Mouse (Mus musculus): ENCODE data around the gene Cdk5rap3. TPM values are rescaled to one million over a fixed set of nuclear protein-coding genes. Genes with fewer than 3 reads are reported as not detected.

The Cdk5rap3 gene
- 10 to 100 TPM; 41.2 to 47.2 TPM for total RNA-seq (2021)
- long read RNA-seq, experiment 1, transcript Cdk5rap3-201 (14 exons, 2,250 nt) = major isoform, 71 of 113 reads
- long read RNA-seq, experiment 1, partial matches to known transcripts = 20 of 113 reads
- long read RNA-seq, experiment 1, other reads (novel, unspliced or antisense) = 22 of 113 reads
- long read RNA-seq, experiment 2, transcript Cdk5rap3-201 (14 exons, 2,250 nt) = major isoform, 70 of 131 reads
- long read RNA-seq, experiment 2, partial matches to known transcripts = 40 of 131 reads
- long read RNA-seq, experiment 2, other reads (novel, unspliced or antisense) = 21 of 131 reads

DNA sequence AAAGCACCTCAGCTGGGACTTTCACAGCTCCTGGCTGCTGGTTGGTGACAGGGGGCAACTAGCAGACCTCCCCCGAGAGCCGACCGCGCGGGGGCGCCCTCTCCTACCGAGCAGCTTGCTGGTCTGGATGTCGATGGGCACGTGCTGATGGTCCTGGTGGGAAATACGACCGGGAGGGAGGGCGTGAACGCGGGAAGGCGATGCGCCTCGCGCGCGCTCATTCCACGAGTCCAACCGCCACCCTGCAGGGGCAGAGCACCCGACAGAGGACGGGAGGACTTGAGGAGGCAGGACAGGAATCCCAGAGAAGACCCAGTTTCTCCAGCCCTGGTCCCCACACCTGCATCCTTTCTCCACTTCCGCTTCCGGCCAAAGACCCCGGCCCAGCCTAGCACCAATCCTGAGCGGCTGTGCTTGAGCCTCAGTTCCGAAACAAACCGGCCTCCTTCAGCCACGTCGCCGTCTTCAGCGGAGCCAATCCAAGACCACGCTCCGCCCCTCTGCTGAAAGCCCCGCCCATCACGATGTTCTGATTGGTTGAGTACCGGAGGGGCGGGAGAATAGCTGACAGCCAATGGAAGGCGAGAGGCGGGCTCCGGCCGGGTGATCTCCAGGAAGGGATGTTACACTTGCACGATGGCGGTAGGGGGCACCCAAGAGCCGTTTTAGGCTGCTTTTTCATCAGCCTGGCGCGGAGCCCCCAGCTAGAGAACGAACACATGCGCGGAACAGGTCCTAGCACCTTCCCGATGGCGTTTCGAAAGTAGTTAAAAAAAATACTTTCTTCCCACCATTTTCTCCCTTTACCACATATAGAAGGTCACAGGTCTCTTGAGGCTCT, at the start of gene Cdk5rap3:
Gene Cdk5rap3 (minus strand): TSS at position 453 of the 841 bp plus-strand sequence.
- peak; percentile 100 for DNase-seq (ENCODE audit: low spot score in 2 of 2)

DNA sequence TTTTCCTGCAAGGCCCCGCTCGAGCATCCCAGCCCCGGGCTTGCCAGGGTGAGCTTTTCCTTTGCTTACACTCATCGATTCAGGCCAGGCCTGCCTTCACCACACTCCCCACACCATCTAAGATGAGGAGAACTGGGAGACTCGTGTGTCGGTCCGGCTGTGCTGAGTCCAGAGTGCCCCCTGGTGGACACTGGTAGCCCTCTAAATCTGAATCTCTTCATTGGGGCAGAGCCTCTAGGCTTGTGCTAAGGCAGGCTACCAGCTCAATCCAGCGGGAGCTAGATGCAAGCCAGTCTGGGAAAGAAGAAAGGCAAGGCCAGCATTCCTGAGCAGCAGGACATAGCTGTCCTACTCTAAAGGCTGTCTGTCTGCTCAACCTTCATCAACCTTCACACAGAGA, 47.3 kb upstream of the Cdk5rap3 start:
- peak; percentile 84 to 92 for DNase-seq (ENCODE audit: low spot score in 2 of 2)

DNA sequence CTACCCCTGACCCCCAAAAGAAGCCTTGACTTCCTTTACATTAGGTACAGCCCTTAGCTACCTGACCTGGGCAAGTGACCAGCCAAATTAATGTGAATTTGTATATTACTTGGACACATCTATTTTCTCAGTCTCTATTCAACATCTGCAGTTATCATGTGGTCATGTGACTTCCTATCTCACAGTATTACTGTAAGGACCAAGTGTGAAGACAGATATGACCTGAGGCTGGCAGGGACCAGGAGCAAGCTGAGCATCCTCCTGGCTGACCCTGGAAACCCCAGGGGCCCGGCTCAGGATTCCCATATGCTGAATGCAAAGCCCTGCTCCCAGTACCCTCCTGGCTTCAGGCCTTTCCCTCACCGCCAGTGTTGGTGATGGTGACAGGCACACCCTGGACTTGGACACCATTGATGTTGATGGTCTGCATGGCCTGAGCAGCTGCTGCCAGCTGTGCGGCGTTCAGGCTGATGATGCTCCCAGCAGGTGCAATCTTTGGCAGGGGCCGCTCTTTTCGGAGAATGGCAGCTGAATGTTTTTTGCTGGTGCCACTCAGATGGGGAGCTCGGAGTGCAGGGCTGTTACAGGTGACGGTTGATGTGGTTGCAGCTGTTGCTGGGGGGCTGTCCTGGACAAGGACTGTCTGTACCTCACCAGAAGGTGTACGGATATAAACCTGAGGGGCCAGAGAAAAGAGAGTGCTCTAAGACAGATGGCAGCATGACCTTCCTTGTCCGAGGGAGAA, 40.9 kb upstream of the Cdk5rap3 start:
- DNase-seq (ENCODE audit: low spot score in 2 of 2) = no peak

DNA sequence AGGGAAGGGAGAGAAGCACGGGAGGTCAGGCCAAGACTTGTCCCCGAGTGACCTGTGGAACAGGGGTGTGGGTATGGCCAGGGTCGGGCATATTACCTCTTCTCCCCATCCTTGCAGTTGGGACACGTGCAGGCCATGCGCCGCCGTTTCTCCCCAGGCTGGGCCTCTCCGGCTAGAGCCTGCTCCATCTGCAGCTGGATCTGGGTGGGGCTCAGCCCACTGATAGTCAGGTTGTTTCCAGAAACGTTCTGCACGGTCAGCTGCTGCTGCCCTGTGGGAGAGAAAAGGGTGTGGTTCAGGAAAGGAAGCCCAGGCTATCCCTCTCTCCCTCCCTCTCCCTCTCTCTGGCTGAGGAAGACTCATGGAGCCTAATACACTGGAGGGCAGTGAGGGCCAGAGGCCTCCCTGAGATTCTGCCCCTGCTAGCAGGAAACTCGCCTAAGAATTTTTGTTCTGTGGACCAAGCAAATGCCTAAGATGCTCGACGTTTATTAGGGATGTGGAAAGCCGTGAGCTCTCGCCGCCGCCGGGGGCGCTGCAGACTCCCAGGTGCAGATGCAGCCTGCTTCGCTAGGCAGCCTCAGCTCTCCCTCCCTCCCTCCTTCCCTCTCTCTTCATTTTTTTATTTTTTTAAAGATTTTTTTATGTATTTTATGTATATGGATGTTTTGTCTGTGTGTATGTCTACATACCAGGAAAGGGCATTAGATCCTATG, 39.9 kb upstream of the Cdk5rap3 start:
- DNase-seq (ENCODE audit: low spot score in 2 of 2) = no peak

DNA sequence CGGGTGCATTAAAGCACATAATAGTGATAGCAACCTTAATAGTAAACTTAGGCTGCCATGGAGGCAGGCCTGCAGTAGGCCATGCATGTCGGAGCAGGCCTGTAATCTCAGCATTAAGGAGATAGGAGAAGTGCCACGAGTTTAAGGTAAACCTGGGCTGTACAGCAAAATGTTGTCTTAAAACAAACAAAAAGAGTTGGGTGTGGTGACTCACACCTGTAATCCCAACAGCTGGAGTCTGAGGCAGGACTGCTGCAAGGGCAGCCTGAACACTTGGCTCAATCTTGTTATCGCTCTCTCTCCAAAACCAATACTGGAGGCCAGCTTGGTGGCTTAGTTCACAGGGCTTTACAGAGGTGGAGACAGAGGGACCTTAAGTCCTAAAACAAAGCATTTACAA, 38.8 kb upstream of the Cdk5rap3 start:
- no peak for DNase-seq (ENCODE audit: low spot score in 2 of 2)

DNA sequence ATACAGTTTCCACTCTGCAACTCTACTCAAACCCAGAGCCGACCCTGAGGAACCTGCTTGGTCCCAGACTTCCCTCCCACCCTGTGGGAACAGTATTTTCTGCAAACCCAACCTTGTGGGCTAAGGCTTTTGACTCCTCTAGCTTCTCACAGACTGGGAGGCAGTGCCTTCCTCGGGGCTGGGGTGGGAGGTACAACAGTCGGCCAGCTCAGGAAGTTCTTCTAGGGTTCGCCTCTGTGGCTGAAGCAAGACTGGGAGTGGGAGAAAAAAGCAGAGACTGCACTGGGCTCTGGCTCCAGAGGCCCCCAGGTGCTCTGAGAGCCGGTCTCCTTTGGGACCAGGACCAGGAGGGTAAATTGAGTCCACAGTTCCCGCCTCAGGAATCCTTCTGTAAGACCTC, 36.6 kb upstream of the Cdk5rap3 start:
- no peak for DNase-seq (ENCODE audit: low spot score in 2 of 2)

DNA sequence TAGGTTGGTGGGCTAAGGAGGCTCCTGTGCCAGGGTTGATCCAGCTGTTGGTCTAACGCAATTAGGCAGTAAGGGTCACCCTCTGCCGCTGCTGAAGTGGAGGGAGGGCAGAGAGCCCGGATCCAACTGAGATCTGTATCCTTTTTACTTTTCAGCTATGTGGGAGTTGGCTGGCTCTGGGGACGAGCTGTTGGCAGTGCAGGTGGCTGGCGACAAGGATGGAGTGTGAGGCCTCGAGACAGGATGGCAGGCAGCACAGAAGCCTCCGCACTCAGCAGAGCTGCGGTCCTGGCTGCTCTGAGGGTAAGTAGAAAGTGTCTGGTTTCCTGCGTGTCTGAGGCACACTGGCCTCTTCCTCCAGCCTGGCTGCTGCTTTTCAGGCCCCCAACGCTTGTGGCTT, 36.1 kb upstream of the Cdk5rap3 start:
- no peak for DNase-seq (ENCODE audit: low spot score in 2 of 2)

DNA sequence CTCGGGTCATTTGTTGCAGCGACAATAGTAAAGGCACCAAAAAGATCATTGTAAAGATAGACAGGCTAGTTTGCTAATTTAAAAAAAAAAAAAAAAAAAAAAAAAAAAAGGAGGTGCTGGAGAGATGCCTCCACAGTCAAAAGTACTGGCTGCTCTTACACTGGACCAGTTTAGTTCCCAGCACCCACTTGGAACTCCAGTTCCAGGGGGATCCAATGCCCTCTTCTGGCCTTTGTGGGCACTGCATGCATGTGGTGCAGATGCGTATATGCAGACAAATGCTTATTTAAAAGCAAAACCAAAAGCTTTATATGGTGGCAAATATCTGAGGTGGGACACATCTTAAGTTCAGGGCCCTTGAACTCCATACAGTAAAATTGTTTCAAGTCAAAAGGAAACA, 34.5 kb upstream of the Cdk5rap3 start:
- DNase-seq (ENCODE audit: low spot score in 2 of 2) = no peak

DNA sequence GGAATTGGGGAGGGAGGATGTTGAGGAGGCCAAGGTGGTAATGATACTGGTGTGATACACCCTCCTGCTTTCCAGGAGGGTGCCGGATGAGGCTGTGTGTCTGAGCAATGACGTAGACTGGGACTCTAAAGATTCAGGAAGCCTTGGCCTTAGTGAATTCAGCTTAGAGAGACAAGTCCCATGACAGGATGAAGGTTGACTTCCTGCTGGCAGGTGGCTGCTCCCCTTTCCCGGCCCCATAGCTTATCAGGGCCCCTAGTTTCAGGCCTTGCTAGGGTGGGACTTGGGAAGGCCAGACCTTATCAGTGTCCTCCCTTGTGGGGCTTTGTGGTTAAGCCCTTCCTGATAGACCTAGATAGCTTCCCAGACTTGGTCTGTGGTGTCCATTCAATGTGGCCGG, 31.6 kb upstream of the Cdk5rap3 start:
- no peak for DNase-seq (ENCODE audit: low spot score in 2 of 2)

DNA sequence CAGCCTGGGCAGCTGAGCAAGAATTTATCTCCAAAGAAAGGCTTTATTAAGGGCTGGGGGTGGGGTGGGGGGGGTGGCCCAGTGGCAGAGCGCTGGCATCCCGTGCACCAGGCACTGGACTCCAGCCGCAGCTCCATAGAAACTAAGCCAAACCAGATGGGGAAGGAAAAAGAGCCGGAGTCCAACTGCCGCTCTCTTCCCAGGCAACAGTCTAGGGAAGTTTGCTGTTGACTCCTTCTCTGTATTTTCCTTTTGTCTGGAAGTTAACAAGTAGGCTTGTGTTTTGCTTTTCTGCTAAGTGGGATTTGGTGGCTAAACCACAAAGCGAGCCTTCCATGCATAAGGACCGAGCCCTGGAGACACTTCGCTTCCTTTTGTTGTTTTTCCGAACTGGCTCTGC, 30.2 kb upstream of the Cdk5rap3 start:
- DNase-seq (ENCODE audit: low spot score in 2 of 2) = no peak

DNA sequence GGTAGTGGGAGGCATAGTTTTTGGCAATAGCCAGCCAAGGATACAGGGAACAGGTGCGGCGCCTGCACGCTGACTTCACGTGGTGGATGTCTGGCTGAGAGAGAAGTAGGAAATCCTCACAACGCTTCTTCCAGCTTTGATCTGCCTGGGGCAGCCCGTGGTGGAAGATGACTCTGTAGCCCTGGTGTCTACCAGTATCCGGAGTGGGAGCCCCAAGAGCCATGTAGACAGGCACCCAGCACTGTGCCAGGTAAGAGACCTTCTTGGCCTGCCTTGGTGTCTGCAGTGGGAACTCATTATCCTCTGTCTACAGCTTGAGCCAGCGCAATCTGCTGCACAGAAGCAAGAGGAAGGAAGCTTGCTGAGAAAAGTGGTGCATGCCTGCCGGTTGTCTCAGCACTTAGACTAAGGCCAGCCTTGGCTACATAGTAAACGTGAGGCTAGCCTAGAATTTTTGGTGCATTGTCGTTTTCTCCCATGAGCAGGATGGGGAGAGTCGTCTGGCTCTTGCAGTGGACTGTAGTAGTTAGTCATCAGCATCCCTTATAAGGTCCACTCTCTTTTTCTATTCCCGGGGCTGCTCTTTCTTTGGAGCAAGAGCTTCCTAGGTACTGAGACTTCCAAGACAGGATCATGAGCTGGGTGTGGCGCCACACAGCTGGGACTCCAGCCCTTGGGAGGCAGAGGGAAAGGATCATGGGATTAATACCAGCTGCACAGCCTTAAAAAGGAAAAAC, 28.7 kb upstream of the Cdk5rap3 start:
- DNase-seq (ENCODE audit: low spot score in 2 of 2) = no peak

DNA sequence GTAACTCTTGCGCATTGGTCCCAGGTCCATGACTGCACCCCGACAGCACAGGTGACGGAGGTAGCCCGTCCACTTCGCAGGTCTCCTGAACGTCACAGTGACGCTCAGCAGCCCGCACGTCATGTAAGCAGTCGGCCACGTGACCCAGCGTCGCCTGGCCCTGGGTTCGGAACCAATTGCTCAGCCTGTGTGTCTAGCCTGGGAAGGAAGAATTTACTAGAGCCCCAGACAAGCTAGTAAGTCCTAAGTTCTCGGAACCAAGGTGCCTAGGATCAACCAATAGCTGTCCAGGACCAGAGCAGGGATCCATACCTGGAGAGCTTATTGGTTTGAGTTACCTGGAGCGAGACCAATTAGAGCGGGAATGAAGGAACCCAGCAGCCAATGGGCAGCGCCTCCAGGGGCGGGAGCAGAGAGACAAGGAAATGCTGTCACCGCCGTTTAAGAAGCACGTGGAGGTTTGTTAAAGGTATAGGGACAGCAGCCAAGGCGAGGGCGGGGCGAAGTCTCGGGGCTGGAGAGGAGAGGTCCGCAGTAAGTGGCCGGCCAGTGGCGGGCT, 27.5 kb upstream of the Cdk5rap3 start, which contains the start of gene Pnpo:
Gene Pnpo (minus strand): TSS at position 241 of the 559 bp plus-strand sequence.
- DNase-seq (ENCODE audit: low spot score in 2 of 2) = peak; percentile 85 to 96

DNA sequence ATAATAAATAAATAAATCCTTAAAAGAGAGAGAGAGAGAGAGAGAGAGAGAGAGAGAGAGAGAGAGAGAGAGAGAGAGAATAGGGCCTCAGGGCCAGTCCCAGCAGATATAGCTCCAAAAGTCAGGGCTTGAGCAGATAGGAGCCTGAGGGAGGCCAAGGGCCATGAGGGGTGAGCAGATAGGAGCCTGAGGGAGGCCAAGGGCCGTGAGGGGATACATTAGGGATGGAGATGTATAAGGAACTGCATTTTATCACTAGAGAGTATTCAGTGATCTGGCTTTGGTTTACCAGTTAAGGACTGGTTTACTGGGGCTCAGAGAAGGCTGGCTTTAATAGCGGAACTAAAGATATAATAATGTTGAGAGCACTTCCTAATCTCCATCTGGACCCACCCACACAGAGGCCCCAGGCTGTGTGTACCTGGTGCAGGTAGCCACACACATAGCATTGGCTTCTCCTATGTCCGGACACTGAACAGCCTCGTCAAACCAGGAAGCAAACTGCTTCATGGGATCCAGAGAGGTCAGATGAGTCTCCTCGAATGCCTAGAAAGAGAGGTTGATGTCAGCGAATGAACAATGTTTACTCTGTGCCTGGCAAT, 25.8 kb upstream of the Cdk5rap3 start:
- DNase-seq (ENCODE audit: low spot score in 2 of 2) = no peak

DNA sequence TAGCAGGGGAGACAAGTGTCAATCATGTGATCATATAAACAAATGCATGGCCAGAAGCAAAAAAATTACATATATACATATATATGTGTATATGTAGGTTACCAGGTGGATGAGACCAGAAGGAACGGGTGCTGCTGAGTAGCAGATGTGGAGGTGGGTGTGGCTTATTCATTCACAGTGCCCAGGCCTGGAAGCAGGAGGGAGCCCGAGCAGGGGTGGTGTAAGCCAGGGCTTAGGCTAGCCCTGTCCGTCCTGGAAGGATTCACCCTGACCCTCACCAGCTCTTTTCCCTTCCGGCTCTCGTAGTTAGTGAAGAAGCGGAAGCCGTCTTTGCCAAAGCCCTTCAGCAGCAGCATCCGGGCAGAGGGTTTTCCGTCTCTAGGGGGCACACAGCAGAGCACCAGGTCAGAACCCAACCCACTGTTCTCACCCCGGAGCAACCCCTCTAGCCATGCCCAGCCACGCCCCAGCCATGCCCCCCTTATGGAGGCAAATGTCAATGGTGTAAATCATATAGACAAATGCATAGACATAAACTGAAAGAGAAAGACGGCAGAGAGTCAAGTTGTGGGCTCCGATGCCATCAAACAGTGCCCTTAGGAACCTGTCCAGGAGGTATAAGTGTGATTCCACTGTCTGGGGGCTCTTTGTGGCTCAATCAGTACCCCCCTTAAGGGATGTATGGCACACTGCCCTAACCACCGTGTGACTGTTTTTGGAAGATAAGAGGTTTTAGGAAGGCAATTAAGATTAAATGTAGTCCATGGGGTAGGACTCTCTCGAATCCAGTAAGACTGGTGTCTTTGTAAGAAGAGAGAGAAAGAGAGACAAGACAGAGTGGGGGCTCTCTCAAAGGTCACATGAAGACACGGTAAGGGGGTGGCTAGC, 24.5 kb upstream of the Cdk5rap3 start:
- no peak for DNase-seq (ENCODE audit: low spot score in 2 of 2)

DNA sequence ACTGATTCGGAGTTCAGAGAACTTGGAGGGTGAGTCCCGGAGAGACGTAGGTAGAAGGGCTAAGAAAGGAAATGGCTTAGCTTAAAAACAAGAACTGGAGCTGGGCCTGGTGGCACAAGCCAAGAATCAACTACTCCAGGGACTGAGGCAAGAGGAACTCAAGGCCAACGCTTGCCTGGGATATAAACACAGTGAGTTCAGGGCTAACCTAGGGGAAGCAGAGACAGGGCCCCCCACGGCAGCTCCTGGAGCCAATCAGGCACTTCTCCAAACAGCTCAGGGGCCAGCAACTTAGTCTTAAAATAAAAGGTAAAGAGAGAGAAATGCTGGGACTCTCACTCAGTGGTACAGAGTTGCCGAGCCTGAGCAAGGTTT, 22.1 kb upstream of the Cdk5rap3 start:
- DNase-seq (ENCODE audit: low spot score in 2 of 2) = no peak

DNA sequence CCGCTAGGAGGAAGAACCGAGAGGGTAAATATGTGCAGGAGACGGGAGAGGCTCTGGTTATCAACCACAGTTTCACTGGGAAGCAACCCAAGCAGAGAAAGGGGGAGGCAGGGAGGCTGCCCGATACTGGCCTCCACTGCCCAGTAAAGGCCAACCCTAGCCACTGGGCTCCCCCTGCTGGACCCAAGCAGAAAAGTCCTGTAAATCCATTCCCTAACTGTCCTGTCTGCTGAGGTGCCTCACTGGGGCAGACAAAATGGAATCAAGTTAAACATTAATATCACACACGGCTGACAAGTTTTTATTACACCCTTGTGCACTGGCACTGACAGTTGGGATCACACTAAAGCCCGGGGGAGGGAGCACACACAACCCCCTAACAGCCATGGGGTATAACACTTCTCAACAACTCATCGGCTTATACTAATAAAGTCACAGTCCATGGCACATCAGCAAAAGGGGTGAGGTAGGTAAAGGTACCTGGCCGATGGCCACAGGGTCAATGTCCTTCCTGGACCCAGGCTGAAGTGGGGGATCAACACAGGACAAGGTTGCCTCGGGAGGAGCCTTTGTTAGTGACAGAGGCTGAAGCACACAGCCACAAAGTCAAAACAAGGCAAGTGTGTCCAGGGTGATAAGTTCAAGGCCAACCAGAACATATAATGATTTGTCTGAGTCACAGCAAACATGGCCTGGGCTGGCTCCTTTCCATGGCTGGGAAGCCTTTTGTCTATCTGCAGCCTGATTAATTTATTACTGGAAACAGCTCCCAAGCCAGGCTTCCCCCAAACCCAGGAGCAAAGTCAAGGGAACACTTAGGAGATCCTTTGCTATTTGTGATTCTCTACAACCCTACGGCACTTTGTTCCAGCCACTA, 21.5 kb upstream of the Cdk5rap3 start:
- DNase-seq (ENCODE audit: low spot score in 2 of 2) = no peak

DNA sequence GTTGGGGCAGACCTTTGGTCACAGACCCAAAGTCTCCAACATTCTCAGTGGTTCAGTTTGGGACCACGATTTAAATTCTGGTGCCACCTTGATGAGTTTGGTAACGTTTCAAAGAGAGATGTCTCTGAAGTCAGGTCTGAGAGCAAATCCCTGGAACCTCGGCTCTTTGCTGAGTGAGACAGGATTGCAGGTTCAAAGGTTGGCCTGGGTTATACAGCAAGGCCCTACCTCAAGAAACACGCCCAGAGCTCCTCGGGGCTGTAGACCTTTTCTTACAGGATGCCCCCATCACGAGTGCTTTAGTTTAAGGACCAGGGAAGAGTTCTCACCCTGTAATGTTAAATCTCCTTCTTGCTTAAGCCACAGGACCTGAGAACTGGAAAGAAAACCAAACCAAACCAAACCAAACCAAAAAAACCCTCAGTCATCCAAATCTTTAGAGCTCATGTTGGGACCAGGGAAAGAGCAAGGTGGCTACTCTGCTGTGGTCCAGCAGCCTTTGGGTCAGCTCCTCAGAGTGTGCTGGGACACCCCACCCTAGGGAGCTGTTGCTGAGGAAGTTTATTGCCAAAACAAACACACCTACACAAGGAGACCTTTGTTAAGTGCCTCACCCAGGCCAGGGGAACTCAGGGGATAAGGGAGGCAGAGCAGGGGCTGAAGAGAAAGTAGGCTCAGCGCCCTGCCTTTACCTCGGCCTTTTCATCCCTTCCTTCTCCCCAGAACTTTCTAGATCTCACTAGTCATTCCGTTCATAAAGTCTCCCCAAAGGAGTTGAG, 19.8 kb upstream of the Cdk5rap3 start:
- no peak for DNase-seq (ENCODE audit: low spot score in 2 of 2)

Data from layer of hippocampus, postnatal 14 days (tissue).